Mouse (Mus musculus) splenic B cell, adult 2 months (primary cell): ENCODE measurements at regions not wholly inside any gene's neighbourhood (a gene's known extent, or its start where the extent isn't known, plus 50 kb on each side); places are given as distances from the start of the nearest gene placed in this dataset.
"Not testable (repeated sequence)": the region's sequence is repeated elsewhere in the genome, so short reads cannot be mapped to it uniquely, and the experiment has no call there.

Experiments
- DNase-seq: peaks from one replicate; pipeline ENCODE4 v3.0.0-alpha.2; 2011; ENCODE audit warnings: low read depth, low spot score
- H3K27me3 ChIP-seq: 2 replicates; pipeline ENCODE4 v1.6.1; 2012; ENCODE audit warnings: mild to moderate bottlenecking, low read length, moderate library complexity, mixed read lengths; ENCODE audit not compliant: control insufficient read depth, poor library complexity, insufficient read depth, severe bottlenecking
- H3K36me3 ChIP-seq: 2 replicates; pipeline ENCODE4 v1.6.1; 2012; ENCODE audit warnings: mild to moderate bottlenecking, low read length, moderate library complexity, mixed read lengths; ENCODE audit not compliant: control insufficient read depth, poor library complexity, insufficient read depth, severe bottlenecking

GRCm38 (mm10) chr9:116452050-116452449 is 276.9 kb upstream of the Tgfbr2 start:
- H3K36me3 ChIP-seq = no peaks in the 10 kb centered on the region
- DNase-seq = no peak

GRCm38 (mm10) chr9:116450829-116451228 is 275.7 kb upstream of the Tgfbr2 start:
- H3K27me3 ChIP-seq = no peaks in the 10 kb centered on the region
- DNase-seq = no peak
- H3K36me3 ChIP-seq = no peaks in the 10 kb centered on the region

More at GRCm38 (mm10) chr9:116452050-116452449, 276.9 kb upstream of the Tgfbr2 start:
- H3K27me3 ChIP-seq = no peaks in the 10 kb centered on the region

- Histone ChIP-seq H3K27me3 (no peaks in the 10 kb centered on the region), H3K36me3 (no peaks in the 10 kb centered on the region)
- DNase-seq = peak; percentile 40
Observed at GRCm38 (mm10) chr9:116447734-116448133, 272.6 kb upstream of the Tgfbr2 start.

- H3K36me3 ChIP-seq = no peaks in the 10 kb centered on the region
- H3K27me3 ChIP-seq = no peaks in the 10 kb centered on the region
- DNase-seq = no peak
Observed at GRCm38 (mm10) chr9:116438580-116438979, 263.4 kb upstream of the Tgfbr2 start.

GRCm38 (mm10) chr9:116434414-116434813 is 259.3 kb upstream of the Tgfbr2 start:
- no peak for DNase-seq
- H3K36me3 ChIP-seq = no peaks in the 10 kb centered on the region
- H3K27me3 ChIP-seq = no peaks in the 10 kb centered on the region

- Histone ChIP-seq H3K36me3 (no peaks in the 10 kb centered on the region), H3K27me3 (no peaks in the 10 kb centered on the region)
- DNase-seq = no peak
Observed at GRCm38 (mm10) chr9:116429061-116429460, 253.9 kb upstream of the Tgfbr2 start.

- Histone ChIP-seq H3K27me3 (no peaks in the 10 kb centered on the region), H3K36me3 (no peaks in the 10 kb centered on the region)
- DNase-seq = no peak
Observed at GRCm38 (mm10) chr9:116428475-116428874, 253.3 kb upstream of the Tgfbr2 start.

GRCm38 (mm10) chr9:116427278-116427677 is 252.1 kb upstream of the Tgfbr2 start:
- no peak for DNase-seq
- H3K27me3 ChIP-seq = no peaks in the 10 kb centered on the region
- H3K36me3 ChIP-seq = no peaks in the 10 kb centered on the region

- Histone ChIP-seq H3K27me3 (no peaks in the 10 kb centered on the region), H3K36me3 (no peaks in the 10 kb centered on the region)
- peak; percentile 75 for DNase-seq
Observed at GRCm38 (mm10) chr9:116426269-116426999, 251.3 kb upstream of the Tgfbr2 start.

GRCm38 (mm10) chr9:116425400-116425799 is 250.2 kb upstream of the Tgfbr2 start:
- DNase-seq, H3K27me3 ChIP-seq, H3K36me3 ChIP-seq: not testable (repeated sequence)

- Histone ChIP-seq H3K27me3 (no peaks in the 10 kb centered on the region), H3K36me3 (no peaks in the 10 kb centered on the region)
- no peak for DNase-seq
Observed at GRCm38 (mm10) chr9:116415021-116415420, 239.9 kb upstream of the Tgfbr2 start.

- H3K27me3 ChIP-seq = no peaks in the 10 kb centered on the region
- no peak for DNase-seq
- no peaks in the 10 kb centered on the region for H3K36me3 ChIP-seq
Observed at GRCm38 (mm10) chr9:116411067-116411466, 235.9 kb upstream of the Tgfbr2 start.

GRCm38 (mm10) chr9:116410461-116410860 is 235.3 kb upstream of the Tgfbr2 start:
- no peaks in the 10 kb centered on the region for H3K27me3 ChIP-seq
- DNase-seq = no peak
- H3K36me3 ChIP-seq = no peaks in the 10 kb centered on the region

- Histone ChIP-seq H3K27me3 (no peaks in the 10 kb centered on the region), H3K36me3 (no peaks in the 10 kb centered on the region)
- no peak for DNase-seq
Observed at GRCm38 (mm10) chr9:116408116-116408515, 233.0 kb upstream of the Tgfbr2 start.

GRCm38 (mm10) chr9:116405051-116405450 is 229.9 kb upstream of the Tgfbr2 start:
- no peaks in the 10 kb centered on the region for H3K27me3 ChIP-seq
- no peaks in the 10 kb centered on the region for H3K36me3 ChIP-seq
- DNase-seq = no peak

- no peak for DNase-seq
- Histone ChIP-seq H3K27me3 (no peaks in the 10 kb centered on the region), H3K36me3 (no peaks in the 10 kb centered on the region)
Observed at GRCm38 (mm10) chr9:116401821-116402220, 226.7 kb upstream of the Tgfbr2 start.
